Mouse (Mus musculus) embryonic stem cell, embryonic (primary cell): ENCODE measurements around the gene Cldn9.

Source experiments
- CTCF ChIA-PET, 4 experiments: fragments of 300-600 bp in 2 of 4; fragments of 350-600 bp in 2 of 4; sonication (Branson Sonifier 250); formaldehyde crosslinking; loops; one replicate each; lab custom pipeline; 2022; ENCODE audit warnings: inconsistent platforms in 2 of 4; lab: Charles Lee
- POLR2A ChIA-PET, 4 experiments: fragments of 300-600 bp in 2 of 4; fragments of 350-600 bp in 2 of 4; sonication (Branson Sonifier 250); formaldehyde crosslinking; loops; one replicate each; lab custom pipeline; 2022; ENCODE audit warnings: antibody characterized with exemption in 4 of 4, inconsistent platforms in 1 of 4; lab: Charles Lee

Gene Cldn9

DNA sequence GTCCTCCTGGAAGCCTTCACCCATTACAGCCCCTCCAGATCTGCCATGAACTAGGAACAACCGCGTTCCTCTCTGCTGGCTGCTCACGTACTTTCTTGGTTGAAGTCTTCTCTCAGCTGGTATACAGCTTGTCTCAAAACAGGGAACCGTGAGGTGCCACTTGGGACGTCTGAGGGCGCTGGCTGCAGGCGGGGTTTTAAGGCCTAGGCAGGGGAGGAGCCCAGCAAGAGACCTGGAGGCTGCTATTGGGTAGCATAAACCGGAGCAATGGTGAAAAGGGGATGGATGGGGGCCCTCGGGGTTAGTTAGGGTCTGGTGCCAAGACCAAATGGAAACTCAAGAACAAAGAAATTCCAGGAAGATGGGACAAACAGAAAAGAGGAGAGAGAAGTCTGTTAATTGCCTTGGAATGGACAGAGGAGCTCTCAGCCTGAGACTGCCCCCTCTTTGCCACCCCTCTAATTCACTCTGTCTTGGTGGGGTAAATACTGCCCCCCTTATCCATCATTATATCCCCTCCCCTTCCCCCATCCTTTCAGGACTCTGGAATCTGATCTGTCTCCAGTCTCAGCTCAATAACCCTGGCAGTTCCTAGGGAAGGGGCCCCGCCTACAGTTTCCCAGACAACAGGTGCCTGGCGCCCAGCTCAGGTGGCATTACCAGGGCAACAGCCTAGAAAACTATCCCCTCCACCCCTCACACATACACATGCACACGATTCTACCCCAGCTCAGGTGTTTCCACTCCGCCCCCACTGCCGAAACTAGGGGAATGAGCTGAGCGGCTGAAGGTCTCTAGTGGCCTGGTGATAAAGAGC lies at the start of gene Cldn9:
Cldn9 (minus strand) TSS at position 171 of the 817 bp plus-strand sequence.
- POLR2A ChIA-PET: interaction anchor here (0.7 to 5.3 kb wide), 23 partner anchors 8 to 112 kb away, joined by 3 to 70 read pairs (median 4); partner anchors contain the start of genes Mmp25 (in 1 of the 4), Thoc6 (in 1 of the 4) and Zscan10 (in 1 of the 4)

DNA sequence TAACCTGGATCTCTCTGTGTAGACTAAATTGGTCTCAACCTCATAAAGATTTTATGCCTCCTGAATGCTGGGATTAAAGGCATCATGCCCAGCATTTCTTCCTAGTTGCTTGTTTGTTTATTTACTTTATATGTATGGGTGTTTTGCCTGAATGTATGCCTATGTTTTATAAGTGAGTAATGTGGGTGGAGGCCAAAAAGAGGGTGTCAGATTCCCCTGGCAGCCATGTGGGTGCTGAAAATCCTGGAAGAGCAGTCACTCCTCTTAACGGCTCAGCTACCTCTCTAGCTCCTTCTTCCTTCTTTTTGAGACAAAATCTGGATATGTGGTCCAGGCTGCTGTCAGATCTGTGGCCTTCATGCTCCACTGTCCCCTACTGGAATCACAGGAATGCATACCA lies 46.6 kb upstream of the Cldn9 start:
- ChIA-PET CTCF (interaction anchor here in 1 of 4 experiments (1.4 kb wide), 1 partner anchor 18 kb away, joined by 4 read pairs; no protein-coding TSS in a partner anchor), POLR2A (interaction anchor here in 3 of 4 experiments (1.1 to 16.9 kb wide), 4 partner anchors 10 to 99 kb away, joined by 3 to 197 read pairs (median 43); partner anchors contain the start of genes Paqr4 (in 3 of the 3), Elob (in 1 of the 3) and Kremen2 (in 1 of the 3))

More for the DNA sequence above, at the start of gene Cldn9:
- CTCF ChIA-PET: interaction anchor here (0.6 to 3.9 kb wide), 16 partner anchors 10 to 484 kb away, joined by 3 to 15 read pairs (median 3); partner anchors contain the start of genes Bicdl2 (in 1 of the 4), Elob (in 1 of the 4), Prss32 (in 1 of the 4) and Prss41 (in 1 of the 4)

DNA sequence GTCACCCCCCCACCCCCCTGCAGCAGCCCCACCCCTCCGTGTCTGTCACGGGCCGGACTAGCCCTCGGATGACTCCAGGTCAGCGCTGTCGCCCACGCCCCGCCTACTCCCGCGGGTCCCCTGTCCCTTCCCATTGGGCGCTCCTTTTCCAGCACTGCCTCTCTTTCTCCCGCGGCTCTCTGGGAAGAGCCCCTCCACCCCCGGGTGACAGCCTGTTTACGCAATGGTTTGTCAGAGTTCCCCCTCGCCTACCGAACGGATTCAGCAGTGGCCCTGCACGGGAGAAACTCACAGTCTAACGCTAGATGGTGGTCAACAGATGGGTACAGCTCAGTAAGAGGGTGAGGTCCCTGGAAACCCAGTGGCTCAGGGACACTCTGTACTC lies 42.9 kb upstream of the Cldn9 start:
- POLR2A ChIA-PET: interaction anchor here in 3 of 4 experiments (0.8 to 16.9 kb wide), 29 partner anchors 10 to 186 kb away, joined by 3 to 197 read pairs (median 4); partner anchors contain the start of genes Paqr4 (in 2 of the 3), Flywch2 (in 1 of the 3), Kremen2 (in 1 of the 3) and Prss32 (in 1 of the 3)
- CTCF ChIA-PET: interaction anchor here in 3 of 4 experiments (0.5 to 2.8 kb wide), 10 partner anchors 12 to 123 kb away, joined by 3 to 14 read pairs (median 4); partner anchors contain the start of genes Prss32 (in 3 of the 3) and Prss41 (in 3 of the 3)

DNA sequence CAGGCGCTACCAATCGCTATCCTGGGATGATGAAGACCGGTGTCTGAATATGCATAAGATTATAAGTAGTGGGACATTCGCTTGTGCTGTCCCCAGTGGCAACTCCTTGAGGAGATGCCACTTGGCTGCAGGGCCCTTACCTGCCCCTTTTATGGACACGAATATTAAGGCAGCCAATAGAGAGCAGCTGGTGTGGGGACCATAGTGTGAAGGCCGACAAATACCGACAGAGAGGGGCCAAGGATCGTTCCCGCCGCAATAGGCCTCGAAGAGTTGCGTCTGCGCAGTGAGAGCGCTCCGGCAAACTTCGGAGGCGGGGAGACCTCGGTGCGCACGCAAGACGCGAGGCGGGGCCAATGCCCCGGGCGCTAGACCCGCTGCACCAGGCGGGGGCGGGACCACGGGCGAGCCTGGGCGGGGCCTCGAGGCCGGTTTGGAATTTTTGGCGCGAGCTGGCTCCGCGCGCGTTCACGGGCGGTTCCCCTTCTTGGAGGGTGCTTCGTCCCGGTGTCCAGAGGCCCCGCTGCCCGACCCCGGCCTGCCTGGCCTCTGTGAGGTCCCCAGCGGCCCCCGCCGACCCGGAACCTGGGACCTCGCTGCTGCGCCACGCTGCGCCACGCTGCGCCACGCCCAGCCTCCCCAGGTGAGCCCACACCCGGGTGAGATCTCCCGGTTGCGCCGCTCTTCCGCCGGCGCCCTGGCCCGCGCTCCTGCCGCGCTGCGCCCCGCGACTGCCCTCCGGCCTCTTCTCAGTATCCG lies 42.4 kb upstream of the Cldn9 start, which contains the start of gene Pkmyt1:
Pkmyt1 (plus strand) TSS at position 338 of the 759 bp plus-strand sequence.
- POLR2A ChIA-PET: interaction anchor here (0.6 to 16.9 kb wide), 42 partner anchors 8 to 185 kb away, joined by 3 to 197 read pairs (median 4); partner anchors contain the start of genes Paqr4 (in 3 of the 4), Kremen2 (in 1 of the 4), Prss32 (in 1 of the 4) and Prss41 (in 1 of the 4)
- CTCF ChIA-PET: interaction anchor here in 3 of 4 experiments (0.5 to 2.8 kb wide), 12 partner anchors 20 to 123 kb away, joined by 3 to 14 read pairs (median 3); partner anchors contain the start of genes Prss32 (in 3 of the 3) and Prss41 (in 3 of the 3)

DNA sequence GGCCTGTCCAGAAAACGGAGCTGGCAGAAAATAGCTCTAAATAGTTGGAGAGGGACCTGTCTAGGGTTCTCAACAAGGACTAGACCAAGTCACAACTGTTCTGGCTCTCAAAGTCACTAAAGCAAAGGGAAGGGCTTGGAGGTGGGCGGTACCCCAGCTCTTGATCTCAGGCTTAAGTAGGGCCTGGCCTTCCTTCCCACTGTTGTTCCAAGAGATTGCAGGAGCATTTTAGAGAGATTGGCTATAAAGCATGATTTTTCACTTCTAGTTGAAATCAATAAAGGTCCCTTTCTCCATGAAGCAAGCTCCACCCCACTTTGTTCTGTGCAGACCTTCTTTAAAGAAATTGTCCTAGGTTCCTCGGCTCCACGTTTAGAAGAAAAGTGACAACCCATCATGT lies 41.7 kb upstream of the Cldn9 start:
- POLR2A ChIA-PET: interaction anchor here in 3 of 4 experiments (0.6 to 16.9 kb wide), 27 partner anchors 8 to 166 kb away, joined by 3 to 197 read pairs (median 4); partner anchors contain the start of genes Paqr4 (in 3 of the 3), Kremen2 (in 1 of the 3) and Tnfrsf12a (in 1 of the 3)

DNA sequence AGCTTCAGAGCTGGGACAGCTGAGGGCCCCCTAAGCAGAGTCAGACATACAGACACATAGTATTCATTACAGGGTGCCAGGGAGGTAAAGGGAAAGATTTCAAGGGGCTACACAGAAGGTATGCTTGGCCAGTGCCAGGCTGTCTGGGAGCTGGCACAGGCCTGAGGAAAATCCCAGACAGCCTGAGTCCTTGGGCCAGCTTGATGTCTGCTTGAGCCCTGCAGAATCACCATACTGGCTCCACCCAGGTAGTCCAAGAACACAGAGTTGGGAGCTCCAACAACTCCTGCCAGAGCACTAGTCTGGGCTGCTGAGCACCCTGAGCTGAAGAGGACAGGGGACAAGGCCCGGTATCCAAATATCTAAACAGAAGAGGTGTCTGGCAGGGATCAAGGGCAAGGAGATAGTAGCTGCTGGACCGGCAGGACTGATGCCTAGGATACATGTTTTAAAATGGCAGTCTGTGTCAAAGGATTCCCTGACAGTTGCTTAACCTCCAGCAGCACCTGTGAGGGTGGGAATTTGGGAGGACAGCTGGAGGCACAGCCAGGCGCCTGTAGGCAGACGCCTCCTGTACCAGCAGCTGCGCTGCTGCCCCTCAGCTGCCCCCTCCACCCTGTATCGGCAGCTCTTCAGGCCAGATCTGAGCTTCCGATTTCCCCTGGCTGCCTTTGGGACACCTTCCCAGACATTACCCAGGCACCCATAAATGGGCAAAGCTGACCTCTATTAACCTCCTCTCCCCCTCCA lies 38.7 kb upstream of the Cldn9 start, which contains the start of gene 1520401A03Rik:
1520401A03Rik (minus strand) TSS at position 408 of the 750 bp plus-strand sequence.
- CTCF ChIA-PET: interaction anchor here (0.5 to 4.3 kb wide), 11 partner anchors 16 to 271 kb away, joined by 3 to 24 read pairs (median 4); partner anchors contain the start of genes Prss32 (in 1 of the 4) and Prss41 (in 1 of the 4)
- POLR2A ChIA-PET: interaction anchor here in 2 of 4 experiments (0.6 to 16.9 kb wide), 7 partner anchors 17 to 86 kb away, joined by 3 to 197 read pairs (median 4); partner anchors contain the start of genes Paqr4 (in 2 of the 2) and Kremen2 (in 1 of the 2)

More for the DNA sequence above, 41.7 kb upstream of the Cldn9 start:
- CTCF ChIA-PET: interaction anchor here in 3 of 4 experiments (0.5 to 2.8 kb wide), 7 partner anchors 22 to 122 kb away, joined by 3 to 14 read pairs (median 4); partner anchors contain the start of genes Prss32 (in 2 of the 3) and Prss41 (in 2 of the 3)

DNA sequence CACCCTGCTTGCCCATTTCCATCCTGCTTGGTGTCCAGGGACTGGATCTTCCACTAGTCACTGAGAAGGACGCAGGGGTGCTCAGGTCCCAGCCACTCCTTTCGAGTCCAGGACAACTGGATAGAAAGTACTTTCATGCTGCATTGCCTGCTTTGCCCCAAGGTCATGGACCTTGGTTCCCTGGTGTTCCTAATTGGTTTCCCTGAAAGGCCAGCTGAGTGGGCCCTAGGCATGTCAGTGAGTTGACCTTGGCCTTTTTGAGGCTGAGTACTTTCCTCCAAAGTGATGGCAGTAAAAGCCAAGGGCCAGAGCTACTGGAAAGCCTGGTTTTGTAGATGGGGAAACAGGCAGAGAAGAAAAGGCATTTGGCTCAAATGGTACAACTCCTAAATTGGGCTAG lies 38.1 kb upstream of the Cldn9 start:
- CTCF ChIA-PET: interaction anchor here (0.5 to 4.3 kb wide), 8 partner anchors 15 to 272 kb away, joined by 3 to 24 read pairs (median 4); partner anchors contain the start of genes Prss32 (in 1 of the 4) and Prss41 (in 1 of the 4)
- POLR2A ChIA-PET: interaction anchor here in 2 of 4 experiments (1.1 to 16.9 kb wide), 7 partner anchors 15 to 123 kb away, joined by 3 to 197 read pairs (median 4); partner anchors contain the start of genes Paqr4 (in 2 of the 2), Flywch1 (in 1 of the 2), Kremen2 (in 1 of the 2) and Zfp13 (in 1 of the 2)

DNA sequence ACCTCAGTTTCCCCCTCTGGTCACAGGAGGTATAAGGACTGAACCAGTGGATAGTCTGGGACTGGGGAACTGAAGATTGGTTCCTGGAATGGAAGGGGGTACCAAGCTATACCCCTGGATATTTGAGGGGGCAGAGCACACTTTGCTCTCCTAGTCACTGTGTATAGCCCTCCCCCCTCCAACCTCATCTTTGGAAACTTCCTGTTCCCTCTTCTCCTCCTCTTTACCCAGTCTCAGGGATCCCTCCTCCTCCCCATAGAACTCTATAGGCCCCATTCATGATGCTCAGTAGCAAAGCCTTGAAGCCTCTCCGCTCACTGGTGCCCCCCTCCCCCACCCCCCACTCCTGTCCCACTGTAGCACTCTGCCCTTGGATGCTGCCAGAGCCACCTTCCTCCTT lies 35.6 kb upstream of the Cldn9 start:
- POLR2A ChIA-PET: interaction anchor here in 1 of 4 experiments (0.6 to 16.9 kb wide), 2 partner anchors 22 to 45 kb away, joined by 3 to 197 read pairs; partner anchors contain the start of genes Kremen2 and Paqr4

DNA sequence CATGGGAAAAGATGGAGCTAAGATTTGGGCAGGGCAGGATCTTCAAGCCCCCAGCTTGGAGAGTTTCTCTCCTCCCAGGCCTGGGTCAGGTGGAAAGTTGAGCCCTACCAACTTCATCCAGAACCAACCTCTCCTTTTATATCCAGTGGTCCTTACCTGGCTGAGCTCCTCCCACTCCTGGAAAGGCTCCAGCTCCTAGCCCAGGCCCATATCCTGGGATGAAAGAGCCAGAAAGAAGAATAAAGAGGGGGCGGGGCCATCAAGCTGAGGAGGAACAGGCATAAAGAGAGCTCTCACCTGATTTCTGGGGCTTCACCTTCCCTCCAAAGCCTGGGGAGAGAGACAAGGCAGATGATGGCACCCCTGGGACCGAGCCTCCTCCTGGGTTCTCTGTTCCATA lies 33.2 kb upstream of the Cldn9 start:
- ChIA-PET POLR2A (interaction anchor here in 2 of 4 experiments (0.6 to 16.9 kb wide), 8 partner anchors 9 to 118 kb away, joined by 3 to 197 read pairs (median 4); partner anchors contain the start of genes Pkmyt1 (in 2 of the 2), Cldn9 (in 1 of the 2), Kremen2 (in 1 of the 2) and Paqr4 (in 1 of the 2)), CTCF (interaction anchor here (0.6 to 2.7 kb wide), 4 partner anchors 11 to 107 kb away, joined by 3 to 13 read pairs (median 5); no protein-coding TSS in a partner anchor)

More for the DNA sequence above, 35.6 kb upstream of the Cldn9 start:
- CTCF ChIA-PET: interaction anchor here in 3 of 4 experiments (0.9 to 4.3 kb wide), 7 partner anchors 13 to 159 kb away, joined by 3 to 24 read pairs (median 5); no protein-coding TSS in a partner anchor

DNA sequence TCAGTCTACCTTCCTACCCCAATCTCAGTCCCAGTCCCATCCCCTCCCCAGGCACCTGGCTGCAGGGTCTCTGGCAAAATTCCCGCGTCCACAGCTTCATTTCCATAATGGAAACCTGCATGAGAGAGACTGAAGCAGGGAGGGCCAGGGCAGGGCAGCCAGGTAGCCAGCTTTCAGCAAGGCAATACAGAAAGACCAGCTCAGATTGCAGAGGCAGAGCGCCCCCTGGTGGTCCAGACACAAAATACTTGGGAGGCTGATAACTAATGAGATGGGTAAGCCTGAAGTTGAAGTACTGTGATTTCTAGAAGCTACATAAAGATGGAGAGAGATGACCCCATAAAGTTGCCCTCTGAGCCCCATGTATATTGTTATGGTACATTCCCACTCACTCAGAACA lies 22.4 kb upstream of the Cldn9 start:
- POLR2A ChIA-PET: interaction anchor here in 3 of 4 experiments (0.5 to 2.5 kb wide), 20 partner anchors 10 to 139 kb away, joined by 3 to 7 read pairs (median 3); partner anchors contain the start of gene 1520401A03Rik (in 1 of the 3)

DNA sequence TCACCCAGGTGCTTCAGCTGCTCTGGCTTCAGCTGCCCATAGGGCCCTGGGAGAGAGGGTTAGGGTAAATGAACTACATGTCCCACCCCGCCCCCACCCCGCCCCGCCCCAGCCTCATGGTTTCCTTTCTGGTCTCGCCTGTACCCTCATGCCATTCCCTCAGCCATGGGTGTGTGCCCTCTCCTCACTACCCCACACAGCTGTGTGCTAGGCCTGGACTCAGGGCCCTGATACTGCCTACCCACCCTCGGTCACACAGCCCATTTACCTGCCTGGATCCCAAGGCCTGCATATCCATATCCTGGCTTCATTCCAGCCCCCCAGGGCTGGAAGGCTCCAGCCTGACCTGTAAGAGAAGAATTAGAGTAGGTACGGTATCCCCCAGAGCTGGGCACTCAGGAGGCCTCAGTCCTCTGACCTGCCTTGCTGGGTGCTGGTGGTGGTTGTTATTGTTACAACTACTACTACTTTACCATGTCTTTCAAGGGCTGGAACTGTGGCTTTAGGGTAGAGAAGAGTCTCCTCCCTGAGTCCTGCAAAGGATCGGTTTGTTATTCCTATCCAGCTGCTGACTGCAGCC lies 21.8 kb upstream of the Cldn9 start:
- CTCF ChIA-PET: interaction anchor here (0.5 to 5.6 kb wide), 86 partner anchors 7 to 966 kb away, joined by 3 to 47 read pairs (median 5); partner anchors contain the start of genes Bicdl2 (in 3 of the 4), Cldn9 (in 3 of the 4), Mmp25 (in 3 of the 4) and 1520401A03Rik (in 2 of the 4)
- POLR2A ChIA-PET: interaction anchor here in 3 of 4 experiments (0.5 to 2.1 kb wide), 16 partner anchors 9 to 138 kb away, joined by 3 to 7 read pairs (median 4); partner anchors contain the start of gene 1520401A03Rik (in 1 of the 3)

More for the DNA sequence above, 22.4 kb upstream of the Cldn9 start:
- CTCF ChIA-PET: interaction anchor here (0.5 to 5.6 kb wide), 91 partner anchors 8 to 967 kb away, joined by 3 to 47 read pairs (median 5); partner anchors contain the start of genes Bicdl2 (in 3 of the 4), Cldn9 (in 3 of the 4), Mmp25 (in 3 of the 4) and 1520401A03Rik (in 2 of the 4)

DNA sequence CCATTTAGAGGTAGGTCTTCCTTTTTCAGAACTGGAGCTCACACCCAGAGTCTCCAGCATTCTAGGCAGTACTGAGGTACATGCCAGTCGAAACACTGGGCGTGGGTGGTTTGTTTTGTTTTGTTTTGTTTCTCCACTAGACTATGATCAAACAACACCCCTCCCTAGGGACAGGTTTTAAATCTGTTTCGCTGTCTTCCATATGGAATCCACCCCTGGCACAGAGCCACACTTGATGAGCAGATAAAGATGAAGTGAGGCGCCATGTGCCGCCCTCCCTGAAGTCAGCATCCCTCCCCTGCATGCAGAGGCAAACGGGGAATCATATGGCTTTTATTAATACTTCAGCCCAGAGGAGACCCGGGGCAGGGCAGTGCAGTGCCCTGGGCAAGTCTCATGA lies 20.9 kb upstream of the Cldn9 start:
- CTCF ChIA-PET: interaction anchor here (0.6 to 5.6 kb wide), 10 partner anchors 21 to 74 kb away, joined by 3 to 47 read pairs (median 5); partner anchors contain the start of genes Bicdl2 (in 1 of the 4) and Cldn9 (in 1 of the 4)

DNA sequence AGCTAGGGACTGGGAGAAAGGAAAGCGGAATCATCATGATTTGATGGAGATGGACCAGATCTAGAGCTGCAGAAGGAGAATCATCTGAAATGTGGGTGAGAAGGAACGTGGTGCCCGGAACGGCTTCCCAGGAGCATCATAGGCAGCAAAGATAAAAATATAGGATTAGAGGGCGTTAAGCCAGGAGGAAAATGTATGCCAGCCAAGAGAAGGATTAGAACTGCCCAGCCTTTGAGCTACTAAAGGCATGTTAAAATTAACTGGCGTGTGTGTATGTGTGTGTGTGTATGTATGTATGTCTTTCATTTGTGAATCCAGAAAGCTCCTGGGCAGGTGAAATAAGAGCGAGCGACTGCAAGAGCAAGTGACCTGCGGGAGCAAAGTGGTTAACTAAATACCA lies 19.5 kb upstream of the Cldn9 start:
- ChIA-PET CTCF (interaction anchor here in 3 of 4 experiments (0.5 to 5.6 kb wide), 7 partner anchors 23 to 1576 kb away, joined by 3 to 47 read pairs (median 3); partner anchors contain the start of gene Pkmyt1 (in 1 of the 3)), POLR2A (interaction anchor here in 3 of 4 experiments (0.6 to 1.2 kb wide), 5 partner anchors 18 to 37 kb away, joined by 3 to 4 read pairs (median 3); no protein-coding TSS in a partner anchor)

More for the DNA sequence above, 20.9 kb upstream of the Cldn9 start:
- POLR2A ChIA-PET: interaction anchor here in 2 of 4 experiments (0.7 to 2.1 kb wide), 3 partner anchors 35 to 54 kb away, joined by 3 to 6 read pairs (median 4); no protein-coding TSS in a partner anchor

DNA sequence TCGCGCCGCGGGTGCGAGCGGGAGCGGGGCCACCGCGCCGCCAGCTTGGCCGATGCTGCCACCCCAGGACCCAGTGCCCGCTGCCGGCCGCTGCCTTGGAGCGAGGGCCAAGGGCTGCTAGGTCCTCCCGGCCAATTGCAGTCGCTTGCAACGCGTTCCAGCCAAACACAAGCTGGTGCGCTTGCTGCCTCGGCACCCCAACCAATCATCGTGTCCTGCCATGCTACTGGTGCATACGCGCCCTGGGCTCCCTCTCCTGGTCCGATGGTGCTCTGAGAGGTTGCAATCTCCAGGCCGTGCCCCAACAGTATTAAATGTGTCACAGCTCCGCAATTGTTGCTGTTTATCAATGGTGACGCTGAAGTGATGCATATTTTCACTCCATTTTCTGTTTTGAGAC lies 16.3 kb upstream of the Cldn9 start:
- ChIA-PET POLR2A (interaction anchor here (0.6 to 5.9 kb wide), 53 partner anchors 8 to 551 kb away, joined by 3 to 70 read pairs (median 4); partner anchors contain the start of genes Cldn9 (in 3 of the 4), Cldn6 (in 2 of the 4), Zscan10 (in 2 of the 4) and Ccnf (in 1 of the 4)), CTCF (interaction anchor here (0.6 to 3.2 kb wide), 49 partner anchors 10 to 294 kb away, joined by 3 to 25 read pairs (median 5); partner anchors contain the start of genes Cldn9 (in 2 of the 4), 1520401A03Rik (in 1 of the 4), Bicdl2 (in 1 of the 4) and Cldn6 (in 1 of the 4))
